Mouse (Mus musculus): Measurements from ENCODE around the gene Slc7a5.

DNA sequence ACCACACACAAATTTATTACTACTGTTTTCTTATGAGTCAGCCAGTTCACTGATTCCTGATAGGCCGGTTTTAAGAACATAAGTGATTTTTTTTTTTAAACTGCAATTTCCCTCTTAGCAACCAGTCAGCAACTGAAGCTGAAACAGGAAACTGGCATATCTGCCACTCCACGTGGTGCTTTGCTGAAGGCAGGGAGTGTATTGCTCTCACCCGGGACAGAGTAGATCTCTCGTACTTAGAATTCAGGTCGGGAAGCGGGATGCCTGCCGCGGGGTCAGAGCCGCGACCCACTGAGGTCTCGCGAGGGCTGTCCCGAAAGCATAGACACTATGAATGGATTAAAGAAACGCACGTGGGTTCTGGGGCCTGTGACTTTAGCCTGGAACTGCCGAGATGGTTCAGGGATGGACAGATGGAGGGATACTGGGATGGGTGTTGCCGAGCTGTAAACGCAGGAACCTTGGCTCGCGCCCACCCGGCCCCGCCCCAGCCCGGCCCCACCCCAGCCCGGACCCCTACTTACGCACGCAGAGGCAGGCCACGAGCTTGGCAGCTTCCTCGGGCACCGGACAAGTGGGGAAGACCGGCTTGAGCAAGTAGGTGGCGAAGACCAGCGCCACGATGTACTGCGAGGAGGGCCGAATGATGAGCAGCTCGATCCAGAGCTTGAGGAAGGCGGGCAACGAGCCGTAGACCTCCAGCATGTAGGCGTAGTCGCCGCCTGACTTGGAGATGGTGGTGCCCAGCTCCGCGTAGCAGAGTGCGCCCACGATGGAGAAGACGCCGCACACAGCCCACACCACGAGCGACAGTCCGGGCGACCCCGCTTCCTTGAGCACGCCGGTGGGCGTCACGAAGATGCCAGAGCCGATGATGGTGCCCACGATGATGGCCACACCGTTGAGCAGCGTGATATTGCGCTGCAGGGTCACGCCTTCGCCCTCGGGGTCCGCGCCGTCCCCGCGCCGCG lies 667 bp downstream of the Slc7a5 start:
- TF ChIP-seq ZC3H11A (IDR thresholded peaks at IDR 0.05; ENCODE audit: borderline replicate concordance, low read depth, low read length) (no peak), ZNF384 (IDR thresholded peaks at IDR 0.05; ENCODE audit: low read depth, low read length) (no peak), MAFK (IDR thresholded peaks at IDR 0.05; ENCODE audit: insufficient read depth, low read depth, low read length) (no peak), HCFC1 (IDR thresholded peaks at IDR 0.05; ENCODE audit: borderline replicate concordance, insufficient read depth, low read length) (no peak)

Measured in ES-E14 (cell line).